Mouse (Mus musculus) liver, embryonic 16.5 days (tissue): ENCODE results near the gene Ntm. TPM values are rescaled to one million over a fixed set of nuclear protein-coding genes. Genes with fewer than 3 reads are reported as not detected.

Experiments
- ATAC-seq: fragments of 200-750 bp; cut with Nextera tagmentation; 2 replicates; pipeline ENCODE4 v1.8.0; 2017; ENCODE audit warnings: low read depth, mild to moderate bottlenecking, moderate number of reproducible peaks, moderate library complexity
- H3K27ac ChIP-seq: fragments of 300-500 bp; sonication (generic); 2 replicates; pipeline ENCODE4 v1.5.1; 2014; ENCODE audit warnings: mild to moderate bottlenecking, low read length
- H3K27me3 ChIP-seq: fragments of 300-500 bp; sonication (generic); 2 replicates; pipeline ENCODE4 v1.6.1; 2014; ENCODE audit warnings: low read depth, low read length, mixed read lengths; ENCODE audit not compliant: control insufficient read depth, insufficient read depth
- H3K36me3 ChIP-seq: fragments of 300-500 bp; sonication (generic); 2 replicates; pipeline ENCODE4 v1.6.1; 2014; ENCODE audit warnings: mild to moderate bottlenecking; ENCODE audit not compliant: control insufficient read depth, insufficient read depth
- H3K4me1 ChIP-seq: fragments of 300-500 bp; sonication (generic); 2 replicates; pipeline ENCODE4 v1.6.1; 2014; ENCODE audit warnings: low read depth, low read length, mixed read lengths; ENCODE audit not compliant: control insufficient read depth
- H3K4me2 ChIP-seq: fragments of 300-500 bp; sonication (generic); 2 replicates; pipeline ENCODE4 v1.6.1; 2014; ENCODE audit warnings: low read depth, low read length, mixed read lengths
- H3K4me3 ChIP-seq: fragments of 300-500 bp; sonication (generic); 2 replicates; pipeline ENCODE4 v1.5.1; 2014; ENCODE audit warnings: low read depth, mild to moderate bottlenecking, low read length
- H3K9ac ChIP-seq: fragments of 300-500 bp; sonication (generic); 2 replicates; pipeline ENCODE4 v1.6.1; 2014; ENCODE audit warnings: low read depth, low read length
- H3K9me3 ChIP-seq: fragments of 300-500 bp; sonication (generic); replicated peaks from 2 replicates; pipeline ENCODE4 v1.6.1; 2016; ENCODE audit warnings: low read length; ENCODE audit not compliant: control insufficient read depth
- WGBS: fragments of 180-500 bp; shearing (Covaris S2); extraction: QIAGEN DNeasy Blood & Tissue Kit; methylation state at CpG from one replicate; pipeline ENCODE4 v1.1.7; 2014; ENCODE audit not compliant: insufficient replicate concordance; 5-methylcytosine and 5-hydroxymethylcytosine counted together
- polyA plus RNA-seq: library from polyadenylated mRNA; unstranded; fragments of >200 nt; fragmentation: Nextera tagmentation; extraction: Ambion mirVana; gene quantifications from 2 replicates; pipeline ENCODE4 v1.2.1, GENCODE M21; 2015

Ntm gene
- polyA plus RNA-seq, 1 experiment from 2014 or later = 0.33 TPM

GRCm38 (mm10) chr9:29897448-29897847 lies 65.5 kb downstream of the Ntm start:
- H3K4me2 ChIP-seq = no peak overlapping the region
- H3K36me3 ChIP-seq = no peaks in the 10 kb centered on the region
- H3K9me3 ChIP-seq = no peaks in the 10 kb centered on the region
- H3K27ac ChIP-seq = no peak overlapping the region
- no peak overlapping the region for H3K9ac ChIP-seq
- no peaks in the 10 kb centered on the region for H3K4me1 ChIP-seq
- no peak for ATAC-seq
- H3K27me3 ChIP-seq = no peaks in the 10 kb centered on the region
- 66% methylated on average over 4 of the region's 4 CpGs for WGBS
- H3K4me3 ChIP-seq = no peak overlapping the region

- H3K9ac ChIP-seq = no peak overlapping the region
- H3K27me3 ChIP-seq = no peaks in the 10 kb centered on the region
- H3K27ac ChIP-seq = no peak overlapping the region
- no peaks in the 10 kb centered on the region for H3K36me3 ChIP-seq
- H3K4me1 ChIP-seq = no peaks in the 10 kb centered on the region
- no peak overlapping the region for H3K4me3 ChIP-seq
- no peaks in the 10 kb centered on the region for H3K9me3 ChIP-seq
- no peak for ATAC-seq
- H3K4me2 ChIP-seq = no peak overlapping the region
- 60% methylated on average over 5 of the region's 5 CpGs for WGBS
Observed at GRCm38 (mm10) chr9:29892792-29893191, 70.1 kb downstream of the Ntm start.

GRCm38 (mm10) chr9:29888712-29889111 lies 74.2 kb downstream of the Ntm start:
- H3K36me3 ChIP-seq = no peaks in the 10 kb centered on the region
- H3K27ac ChIP-seq = no peak overlapping the region
- no peaks in the 10 kb centered on the region for H3K4me1 ChIP-seq
- H3K4me3 ChIP-seq = no peak overlapping the region
- no peak overlapping the region for H3K4me2 ChIP-seq
- ATAC-seq = no peak
- H3K9me3 ChIP-seq = no peaks in the 10 kb centered on the region
- no peak overlapping the region for H3K9ac ChIP-seq
- 18% methylated on average over 3 of the region's 3 CpGs for WGBS
- H3K27me3 ChIP-seq = no peaks in the 10 kb centered on the region

- H3K4me2 ChIP-seq = no peak overlapping the region
- WGBS = 49% methylated on average over 5 of the region's 5 CpGs
Observed at GRCm38 (mm10) chr9:29887924-29888323, 75.0 kb downstream of the Ntm start.

GRCm38 (mm10) chr9:29884062-29884461 lies 78.9 kb downstream of the Ntm start:
- Histone ChIP-seq H3K27ac (no peak overlapping the region), H3K4me3 (no peak overlapping the region), H3K36me3 (no peaks in the 10 kb centered on the region), H3K9ac (no peak overlapping the region), H3K4me1 (no peaks in the 10 kb centered on the region), H3K27me3 (no peaks in the 10 kb centered on the region), H3K9me3 (no peaks in the 10 kb centered on the region), H3K4me2 (no peak overlapping the region)
- WGBS = 62% methylated on average over 3 of the region's 3 CpGs
- no peak for ATAC-seq

More at GRCm38 (mm10) chr9:29887924-29888323, 75.0 kb downstream of the Ntm start:
- no peak overlapping the region for H3K9ac ChIP-seq
- no peaks in the 10 kb centered on the region for H3K9me3 ChIP-seq
- H3K27ac ChIP-seq = no peak overlapping the region
- no peak overlapping the region for H3K4me3 ChIP-seq
- no peaks in the 10 kb centered on the region for H3K27me3 ChIP-seq
- no peaks in the 10 kb centered on the region for H3K36me3 ChIP-seq
- ATAC-seq = no peak
- no peaks in the 10 kb centered on the region for H3K4me1 ChIP-seq

GRCm38 (mm10) chr9:29881614-29882013 lies 81.3 kb downstream of the Ntm start:
- H3K9ac ChIP-seq = no peak overlapping the region
- WGBS = 52% methylated on average over 5 of the region's 5 CpGs
- H3K4me1 ChIP-seq = no peaks in the 10 kb centered on the region
- no peak overlapping the region for H3K4me3 ChIP-seq
- H3K27ac ChIP-seq = no peak overlapping the region
- H3K4me2 ChIP-seq = no peak overlapping the region
- H3K27me3 ChIP-seq = no peaks in the 10 kb centered on the region
- H3K9me3 ChIP-seq = no peaks in the 10 kb centered on the region
- H3K36me3 ChIP-seq = no peaks in the 10 kb centered on the region
- ATAC-seq = no peak

- Histone ChIP-seq H3K27me3 (no peaks in the 10 kb centered on the region), H3K4me1 (no peaks in the 10 kb centered on the region), H3K36me3 (no peaks in the 10 kb centered on the region), H3K27ac (no peak overlapping the region), H3K9ac (no peak overlapping the region), H3K4me3 (no peak overlapping the region), H3K4me2 (no peak overlapping the region), H3K9me3 (no peaks in the 10 kb centered on the region)
- WGBS = 56% methylated on average over 3 of the region's 3 CpGs
- ATAC-seq = no peak
Observed at GRCm38 (mm10) chr9:29877583-29877982, 85.4 kb downstream of the Ntm start.

GRCm38 (mm10) chr9:29867746-29868145 lies 95.2 kb downstream of the Ntm start:
- H3K9me3 ChIP-seq = no peaks in the 10 kb centered on the region
- ATAC-seq = no peak
- no peak overlapping the region for H3K4me2 ChIP-seq
- WGBS = 63% methylated on average over 5 of the region's 5 CpGs
- H3K27me3 ChIP-seq = no peaks in the 10 kb centered on the region
- H3K4me3 ChIP-seq = no peak overlapping the region
- no peaks in the 10 kb centered on the region for H3K36me3 ChIP-seq
- no peak overlapping the region for H3K27ac ChIP-seq
- H3K9ac ChIP-seq = no peak overlapping the region
- H3K4me1 ChIP-seq = no peaks in the 10 kb centered on the region

GRCm38 (mm10) chr9:29866824-29867223 lies 96.1 kb downstream of the Ntm start:
- H3K4me3 ChIP-seq = no peak overlapping the region
- no peaks in the 10 kb centered on the region for H3K27me3 ChIP-seq
- H3K27ac ChIP-seq = no peak overlapping the region
- no peak overlapping the region for H3K4me2 ChIP-seq
- no peak overlapping the region for H3K9ac ChIP-seq
- no peaks in the 10 kb centered on the region for H3K4me1 ChIP-seq
- H3K9me3 ChIP-seq = no peaks in the 10 kb centered on the region
- no peaks in the 10 kb centered on the region for H3K36me3 ChIP-seq
- ATAC-seq = no peak
- 51% methylated on average over 3 of the region's 3 CpGs for WGBS
